Mouse (Mus musculus): ENCODE results near the gene Ola1. TPM values are rescaled to one million over a fixed set of nuclear protein-coding genes. Genes with fewer than 3 reads are reported as not detected.

Gene Ola1
- polyA plus RNA-seq, 1 experiment from 2014 or later, result 64.1 TPM

GRCm38 (mm10) chr2:73063911-73064619, 154.7 kb downstream of the Ola1 start:
- H3K4me2 ChIP-seq, result no peak overlapping the region
- H3K4me1 ChIP-seq, result peaks cover 24% of the 10 kb centered on the region
- ATAC-seq (ENCODE audit: extremely low read depth, insufficient number of reproducible peaks, low FRiP score, low TSS enrichment), result no peak
- 66% methylated on average over 14 of the region's 14 CpGs for WGBS
- no peak overlapping the region for H3K4me3 ChIP-seq
- no peak overlapping the region for H3K27ac ChIP-seq (replicated peaks)
- no peaks in the 10 kb centered on the region for H3K36me3 ChIP-seq
- peaks cover 7% of the 10 kb centered on the region for H3K27me3 ChIP-seq (replicated peaks)
- H3K9ac ChIP-seq, result no peak overlapping the region
- no peaks in the 10 kb centered on the region for H3K9me3 ChIP-seq

GRCm38 (mm10) chr2:73060259-73060585, 158.5 kb downstream of the Ola1 start:
- H3K36me3 ChIP-seq, result no peaks in the 10 kb centered on the region
- no peaks in the 10 kb centered on the region; the same call in 1 of the 2 replicates for H3K27me3 ChIP-seq (replicated peaks)
- H3K4me2 ChIP-seq, result 0 out of 2 replicates have a peak overlapping the region, but pooled peaks have one; percentile 52
- H3K9me3 ChIP-seq, result no peaks in the 10 kb centered on the region
- H3K4me3 ChIP-seq, result no peak overlapping the region
- peaks cover 13% of the 10 kb centered on the region for H3K4me1 ChIP-seq
- 64% methylated on average over 6 of the region's 6 CpGs for WGBS
- no peak for ATAC-seq (ENCODE audit: extremely low read depth, insufficient number of reproducible peaks, low FRiP score, low TSS enrichment)
- no peak overlapping the region for H3K9ac ChIP-seq
- H3K27ac ChIP-seq (replicated peaks), result peak overlapping the region; percentile 8; the same call in 1 of the 2 replicates

GRCm38 (mm10) chr2:73059550-73060258, 159.0 kb downstream of the Ola1 start:
- H3K27me3 ChIP-seq (replicated peaks), result no peaks in the 10 kb centered on the region; the same call in 1 of the 2 replicates
- peak overlapping the region; percentile 49; the same call in 1 of the 2 replicates for H3K27ac ChIP-seq (replicated peaks)
- H3K9ac ChIP-seq, result no peak overlapping the region
- 19% methylated on average over 12 of the region's 12 CpGs for WGBS
- peak overlapping the region; percentile 52 for H3K4me2 ChIP-seq
- H3K9me3 ChIP-seq, result no peaks in the 10 kb centered on the region
- peaks cover 13% of the 10 kb centered on the region for H3K4me1 ChIP-seq
- H3K36me3 ChIP-seq, result no peaks in the 10 kb centered on the region
- no peak overlapping the region for H3K4me3 ChIP-seq
- no peak for ATAC-seq (ENCODE audit: extremely low read depth, insufficient number of reproducible peaks, low FRiP score, low TSS enrichment)

GRCm38 (mm10) chr2:73058344-73058743, 160.4 kb downstream of the Ola1 start:
- no peak overlapping the region for H3K4me2 ChIP-seq
- no peaks in the 10 kb centered on the region for H3K36me3 ChIP-seq
- H3K9me3 ChIP-seq, result no peaks in the 10 kb centered on the region
- H3K4me3 ChIP-seq, result no peak overlapping the region
- H3K9ac ChIP-seq, result no peak overlapping the region
- ATAC-seq (ENCODE audit: extremely low read depth, insufficient number of reproducible peaks, low FRiP score, low TSS enrichment), result no peak
- 90% methylated on average over 1 of the region's 1 CpGs for WGBS
- H3K27ac ChIP-seq (replicated peaks), result no peak overlapping the region
- no peaks in the 10 kb centered on the region; the same call in 1 of the 2 replicates for H3K27me3 ChIP-seq (replicated peaks)
- H3K4me1 ChIP-seq, result peaks cover 13% of the 10 kb centered on the region

- Histone ChIP-seq H3K27ac (replicated peaks) (no peak overlapping the region), H3K36me3 (no peaks in the 10 kb centered on the region), H3K9me3 (no peaks in the 10 kb centered on the region), H3K4me2 (no peak overlapping the region), H3K9ac (no peak overlapping the region), H3K27me3 (replicated peaks) (no peaks in the 10 kb centered on the region; the same call in 1 of the 2 replicates), H3K4me1 (peaks cover 13% of the 10 kb centered on the region), H3K4me3 (no peak overlapping the region)
- no peak for ATAC-seq (ENCODE audit: extremely low read depth, insufficient number of reproducible peaks, low FRiP score, low TSS enrichment)
- 70% methylated on average over 2 of the region's 2 CpGs for WGBS
Measured at GRCm38 (mm10) chr2:73057589-73057988, 161.1 kb downstream of the Ola1 start.

- 72% methylated on average over 17 of the region's 17 CpGs for WGBS
- Histone ChIP-seq H3K27me3 (replicated peaks) (no peaks in the 10 kb centered on the region), H3K9me3 (no peaks in the 10 kb centered on the region), H3K9ac (no peak overlapping the region), H3K4me1 (peaks cover 13% of the 10 kb centered on the region), H3K4me2 (no peak overlapping the region), H3K4me3 (no peak overlapping the region), H3K36me3 (no peaks in the 10 kb centered on the region), H3K27ac (replicated peaks) (no peak overlapping the region)
- no peak for ATAC-seq (ENCODE audit: extremely low read depth, insufficient number of reproducible peaks, low FRiP score, low TSS enrichment)
Measured at GRCm38 (mm10) chr2:73056090-73056956, 162.4 kb downstream of the Ola1 start.

- no peaks in the 10 kb centered on the region for H3K27me3 ChIP-seq (replicated peaks)
- no peak for ATAC-seq (ENCODE audit: extremely low read depth, insufficient number of reproducible peaks, low FRiP score, low TSS enrichment)
- no peaks in the 10 kb centered on the region for H3K36me3 ChIP-seq
- 78% methylated on average over 9 of the region's 9 CpGs for WGBS
- no peak overlapping the region for H3K4me2 ChIP-seq
- H3K4me3 ChIP-seq, result no peak overlapping the region
- no peak overlapping the region for H3K27ac ChIP-seq (replicated peaks)
- H3K9me3 ChIP-seq, result no peaks in the 10 kb centered on the region
- H3K9ac ChIP-seq, result no peak overlapping the region
- H3K4me1 ChIP-seq, result peaks cover 19% of the 10 kb centered on the region
Measured at GRCm38 (mm10) chr2:73053791-73054490, 164.8 kb downstream of the Ola1 start.

GRCm38 (mm10) chr2:73050401-73050800, 168.3 kb downstream of the Ola1 start:
- 62% methylated on average over 8 of the region's 8 CpGs for WGBS
- Histone ChIP-seq H3K4me2 (peak overlapping the region; percentile 24; the same call in 1 of the 2 replicates), H3K4me3 (no peak overlapping the region), H3K27ac (replicated peaks) (peak overlapping the region; percentile 26; the same call in 1 of the 2 replicates), H3K4me1 (peaks cover 45% of the 10 kb centered on the region), H3K9ac (no peak overlapping the region), H3K9me3 (no peaks in the 10 kb centered on the region), H3K36me3 (no peaks in the 10 kb centered on the region), H3K27me3 (replicated peaks) (no peaks in the 10 kb centered on the region)
- ATAC-seq (ENCODE audit: extremely low read depth, insufficient number of reproducible peaks, low FRiP score, low TSS enrichment), result no peak

GRCm38 (mm10) chr2:73049977-73050376, 168.7 kb downstream of the Ola1 start:
- no peaks in the 10 kb centered on the region for H3K9me3 ChIP-seq
- no peak for ATAC-seq (ENCODE audit: extremely low read depth, insufficient number of reproducible peaks, low FRiP score, low TSS enrichment)
- H3K4me1 ChIP-seq, result peaks cover 49% of the 10 kb centered on the region
- H3K27ac ChIP-seq (replicated peaks), result peak overlapping the region; percentile 48
- H3K4me2 ChIP-seq, result peak overlapping the region; percentile 24
- 47% methylated on average over 4 of the region's 4 CpGs for WGBS
- no peaks in the 10 kb centered on the region for H3K27me3 ChIP-seq (replicated peaks)
- H3K4me3 ChIP-seq, result no peak overlapping the region
- H3K36me3 ChIP-seq, result no peaks in the 10 kb centered on the region
- H3K9ac ChIP-seq, result no peak overlapping the region

GRCm38 (mm10) chr2:73049001-73049684, 169.6 kb downstream of the Ola1 start:
- no peak overlapping the region for H3K4me2 ChIP-seq
- no peak for ATAC-seq (ENCODE audit: extremely low read depth, insufficient number of reproducible peaks, low FRiP score, low TSS enrichment)

More at GRCm38 (mm10) chr2:73049001-73049684, 169.6 kb downstream of the Ola1 start:
- Histone ChIP-seq H3K9me3 (no peaks in the 10 kb centered on the region), H3K4me1 (peaks cover 49% of the 10 kb centered on the region), H3K27me3 (replicated peaks) (no peaks in the 10 kb centered on the region), H3K4me3 (no peak overlapping the region), H3K36me3 (no peaks in the 10 kb centered on the region), H3K9ac (no peak overlapping the region), H3K27ac (replicated peaks) (peak overlapping the region; percentile 40; the same call in 1 of the 2 replicates)
- 46% methylated on average over 6 of the region's 6 CpGs for WGBS

All from heart, embryonic 13.5 days (tissue).